In the genomic region with DNA sequence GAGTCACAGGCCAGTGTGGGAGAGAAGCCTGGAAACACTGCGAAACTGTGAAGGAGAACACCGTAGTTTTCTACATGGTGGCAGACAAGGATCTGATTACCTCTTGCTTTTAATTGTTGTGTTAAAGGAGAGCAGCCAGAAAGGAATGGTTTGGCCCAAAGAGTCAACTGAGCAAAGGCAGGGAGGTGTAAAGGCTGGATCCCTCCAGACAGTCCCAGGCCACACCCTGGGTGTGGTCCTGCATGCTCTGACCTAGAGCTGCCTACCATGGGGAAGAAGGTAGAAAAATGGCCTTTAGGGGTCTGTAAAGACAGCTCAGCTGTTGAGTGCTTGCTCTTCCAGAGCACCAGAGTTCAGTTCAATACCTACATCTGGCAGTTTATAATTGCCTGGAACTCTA, we compare ENCODE assay signal across 22 mouse cellular contexts.
A peak's percentile ranks its signal among the peaks of the same experiment; 100 is the strongest.
DNase-seq lines count a peak whose midpoint lies in the region; ATAC-seq and TF ChIP-seq lines count a peak whose summit lies in the region.
"Had no signal": no experiment of that assay in that cellular context is flagged by ENCODE, and none has a peak within 500 bp of the region (broad histone marks: within the 10 kb centered on the region; RNA-seq: fewer than 3 reads in every experiment).

No protein-coding gene starts in this region.

- no peak for ATAC-seq in liver, postnatal 0 days
- peak; percentile 70 for ATAC-seq in liver, embryonic 12.5 days
- ATAC-seq: forebrain, embryonic 13.5 days; forebrain, postnatal 0 days; intestine, embryonic 15.5 days; Patski had no signal

- H3K36me3 ChIP-seq in liver, postnatal 0 days (replicated peaks; ENCODE audit: insufficient read depth, low read length) = no peaks in the 10 kb centered on the region
- no peaks in the 10 kb centered on the region for H3K36me3 ChIP-seq in liver, embryonic 12.5 days
- H3K36me3 ChIP-seq: embryonic facial prominence, embryonic 13.5 days; heart, embryonic 15.5 days; hindbrain, embryonic 10.5 days; intestine, embryonic 15.5 days had no signal

- H3K9me3 ChIP-seq in liver, postnatal 0 days (ENCODE audit: low read length) = no peaks in the 10 kb centered on the region
- no peaks in the 10 kb centered on the region for H3K9me3 ChIP-seq in liver, embryonic 12.5 days (replicated peaks)
- H3K9me3 ChIP-seq: embryonic facial prominence, embryonic 13.5 days; forebrain, embryonic 13.5 days; heart, embryonic 15.5 days; hindbrain, embryonic 10.5 days; intestine, embryonic 15.5 days had no signal

- H3K27me3 ChIP-seq in liver, postnatal 0 days (ENCODE audit: insufficient read depth, low read length) = no peaks in the 10 kb centered on the region
- H3K27me3 ChIP-seq in liver, embryonic 12.5 days (replicated peaks) = peaks cover 24% of the 10 kb centered on the region
- H3K27me3 ChIP-seq: CH12.LX had no signal

- H3K27ac ChIP-seq in liver, postnatal 0 days (ENCODE audit: low read depth) = no peak overlapping the region
- peak overlapping the region; percentile 30; the same call in 1 of the 2 replicates for H3K27ac ChIP-seq in liver, embryonic 12.5 days
- H3K27ac ChIP-seq: embryonic facial prominence, embryonic 13.5 days; forebrain, embryonic 13.5 days; heart, embryonic 15.5 days; hindbrain, embryonic 10.5 days; hindbrain, embryonic 14.5 days; intestine, embryonic 15.5 days had no signal

- no peak for TF ChIP-seq CTCF in liver, postnatal 0 days (IDR thresholded peaks at IDR 0.05; ENCODE audit: low read depth)

- no peak for TF ChIP-seq EP300 in liver, postnatal 0 days (IDR thresholded peaks at IDR 0.05; ENCODE audit: low read depth)

- no peak overlapping the region for H3K4me3 ChIP-seq in liver, postnatal 0 days (ENCODE audit: low read depth, low read length)
- no peak overlapping the region for H3K4me3 ChIP-seq in liver, embryonic 12.5 days
- H3K4me3 ChIP-seq: embryonic facial prominence, embryonic 13.5 days; forebrain, embryonic 13.5 days; heart, embryonic 15.5 days; hindbrain, embryonic 10.5 days; intestine, embryonic 15.5 days had no signal

- WGBS in liver, postnatal 0 days (ENCODE audit: insufficient replicate concordance) = 82% methylated on average over 2 of the region's 2 CpGs
- 77% methylated on average over 2 of the region's 2 CpGs for WGBS in liver, embryonic 12.5 days (ENCODE audit: insufficient replicate concordance)

- DNase-seq in liver (peak; percentile 19), R1 (ENCODE audit: low read depth, low spot score) (peak; percentile 73)
- no peak for DNase-seq in liver, postnatal 0 days
- no peak for DNase-seq in layer of hippocampus, adult 9-10 months (ENCODE audit: low spot score)
- DNase-seq in right cerebral cortex, postnatal 36 days (ENCODE audit: low spot score in 2 of 2) = no peak
- DNase-seq in layer of hippocampus, postnatal 14 days (ENCODE audit: low spot score in 2 of 2) = no peak
- DNase-seq: adrenal gland, adult 8-10 months; adrenal gland, postnatal 36 days; cerebellum, adult 11 months; cerebellum, adult 9-10 months; cerebellum, postnatal 25 days; forebrain, postnatal 0 days; gastrocnemius, postnatal 25 days had no signal

- H3K4me1 ChIP-seq in liver, postnatal 0 days (ENCODE audit: insufficient read depth) = no peaks in the 10 kb centered on the region
- peaks cover 24% of the 10 kb centered on the region for H3K4me1 ChIP-seq in liver, embryonic 12.5 days
- H3K4me1 ChIP-seq: embryonic facial prominence, embryonic 13.5 days; forebrain, embryonic 13.5 days; heart, embryonic 15.5 days; intestine, embryonic 15.5 days had no signal

- no peak overlapping the region for H3K9ac ChIP-seq in liver, postnatal 0 days (replicated peaks)
- no peak overlapping the region for H3K9ac ChIP-seq in liver, embryonic 12.5 days
- H3K9ac ChIP-seq: embryonic facial prominence, embryonic 13.5 days; forebrain, embryonic 13.5 days; forebrain, postnatal 0 days; heart, embryonic 15.5 days; hindbrain, embryonic 14.5 days; intestine, embryonic 15.5 days had no signal

- H3K4me2 ChIP-seq in liver, postnatal 0 days (ENCODE audit: low read depth, low read length) = no peak overlapping the region
- peak overlapping the region; percentile 35 for H3K4me2 ChIP-seq in liver, embryonic 12.5 days
- H3K4me2 ChIP-seq: embryonic facial prominence, embryonic 13.5 days; forebrain, embryonic 13.5 days; heart, embryonic 15.5 days; hindbrain, embryonic 14.5 days; intestine, embryonic 15.5 days had no signal

Comparison
In these comparisons a context has a peak if more than half of its experiments do, and no peak if none do; other contexts are left out.
1. DNase-seq: peak in liver (single experiment) and R1 (single experiment); none in liver, postnatal 0 days (single experiment), layer of hippocampus, adult 9-10 months (single experiment), right cerebral cortex, postnatal 36 days (0 of 2) and layer of hippocampus, postnatal 14 days (0 of 2).